Mouse (Mus musculus): ENCODE results near the gene Otulin.

DNA sequence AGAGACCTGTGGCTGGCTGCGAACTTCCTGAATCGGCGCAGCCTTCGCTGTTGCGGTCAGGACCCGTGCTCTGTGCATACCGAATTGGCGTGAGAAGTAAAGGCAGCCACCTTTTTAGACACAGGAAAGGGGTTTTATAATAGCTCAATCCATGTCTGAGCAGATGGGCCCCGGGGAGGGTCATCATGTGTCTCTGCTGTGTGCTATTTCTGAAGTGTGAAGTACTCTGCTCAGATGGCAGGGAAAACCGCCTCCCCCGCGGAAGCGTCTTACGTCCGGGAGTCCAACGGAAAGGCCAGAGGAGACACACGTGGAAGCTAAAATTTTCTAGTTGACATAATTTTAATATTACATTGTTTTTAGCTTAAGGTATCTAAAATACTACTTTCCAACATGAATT lies 121.5 kb downstream of the Otulin start:
- TF ChIP-seq MAX (IDR thresholded peaks at IDR 0.05; ENCODE audit: low read depth) (no peak), POLR2AphosphoS2 (IDR thresholded peaks at IDR 0.05; ENCODE audit: insufficient read length, low read depth) (no peak), USF1 (IDR thresholded peaks at IDR 0.05; ENCODE audit: low read depth) (no peak), MYOG (IDR thresholded peaks at IDR 0.05; ENCODE audit: control insufficient read depth in 1 of 3, insufficient read depth in 1 of 3, insufficient read length in 2 of 3, low read depth in 2 of 3) (no peak), POLR2A (IDR thresholded peaks at IDR 0.05; ENCODE audit: insufficient read length, low read depth) (no peak), MYOD1 (IDR thresholded peaks at IDR 0.05; ENCODE audit: control insufficient read depth in 1 of 3, insufficient read length in 2 of 3, low read depth in 2 of 3) (no peak), TCF12 (IDR thresholded peaks at IDR 0.05; ENCODE audit: insufficient read depth, poor library complexity, severe bottlenecking) (no peak), TCF3 (IDR thresholded peaks at IDR 0.05; ENCODE audit: insufficient read length, low read depth) (no peak), REST (IDR thresholded peaks at IDR 0.05; ENCODE audit: insufficient read depth, insufficient read length) (no peak)

Data from myocyte (in vitro differentiated cells).